Mouse (Mus musculus): ENCODE data around the gene Lrp5.

- TF ChIP-seq TAL1 (IDR thresholded peaks at IDR 0.05; ENCODE audit: low read length) (no peak), GATA1 (IDR thresholded peaks at IDR 0.05; ENCODE audit: low read length) (no peak)
These were observed 67.0 kb downstream of the Lrp5 start for GRCm38 (mm10) chr19:3619359-3619758.
